Mouse (Mus musculus) lung, adult 2 months (tissue): ENCODE results near the gene Cdc42ep4. TPM values are rescaled to one million over a fixed set of nuclear protein-coding genes. Genes with fewer than 3 reads are reported as not detected.
A peak's percentile ranks its signal among the peaks of the same experiment; 100 is the strongest.

ENCODE experiments used
- DNase-seq: peaks from one replicate; pipeline ENCODE4 v3.0.0; 2022
- H3K4me1 ChIP-seq: fragments of 200-500 bp; 2 replicates; pipeline ENCODE4 v1.6.1; 2011; ENCODE audit warnings: low read length; ENCODE audit not compliant: control insufficient read depth, insufficient read depth
- H3K4me3 ChIP-seq: fragments of 200-500 bp; replicated peaks from 2 replicates; pipeline ENCODE3; 2011; ENCODE audit warnings: low read depth, mild to moderate bottlenecking, control low read depth, low read length; ENCODE audit errors: extremely low read depth
- CTCF ChIP-seq: fragments of 200-500 bp; IDR thresholded peaks from 2 replicates; pipeline ENCODE4 v1.5.1; 2011; ENCODE audit warnings: mild to moderate bottlenecking, low read length, control low read depth; ENCODE audit not compliant: insufficient read depth
- POLR2A ChIP-seq: fragments of 200-500 bp; IDR thresholded peaks from 2 replicates; pipeline ENCODE4 v1.6.1; 2011; ENCODE audit warnings: low read depth, mild to moderate bottlenecking, control low read depth, low read length, borderline replicate concordance; ENCODE audit errors: extremely low read depth
- WGBS: fragments of 180-500 bp; shearing (Covaris S2); methylation state at CpG from one replicate; pipeline ENCODE4 v1.1.7; 2018; 5-methylcytosine and 5-hydroxymethylcytosine counted together
- polyA plus RNA-seq: library from polyadenylated mRNA; depleted of rRNA; stranded (reverse); fragments of >200 nt; gene quantifications from 2 replicates; pipeline ENCODE4 v1.2.3, GENCODE M21; 2012

The Cdc42ep4 gene
- polyA plus RNA-seq, 1 experiment, result 80.4 TPM

DNA sequence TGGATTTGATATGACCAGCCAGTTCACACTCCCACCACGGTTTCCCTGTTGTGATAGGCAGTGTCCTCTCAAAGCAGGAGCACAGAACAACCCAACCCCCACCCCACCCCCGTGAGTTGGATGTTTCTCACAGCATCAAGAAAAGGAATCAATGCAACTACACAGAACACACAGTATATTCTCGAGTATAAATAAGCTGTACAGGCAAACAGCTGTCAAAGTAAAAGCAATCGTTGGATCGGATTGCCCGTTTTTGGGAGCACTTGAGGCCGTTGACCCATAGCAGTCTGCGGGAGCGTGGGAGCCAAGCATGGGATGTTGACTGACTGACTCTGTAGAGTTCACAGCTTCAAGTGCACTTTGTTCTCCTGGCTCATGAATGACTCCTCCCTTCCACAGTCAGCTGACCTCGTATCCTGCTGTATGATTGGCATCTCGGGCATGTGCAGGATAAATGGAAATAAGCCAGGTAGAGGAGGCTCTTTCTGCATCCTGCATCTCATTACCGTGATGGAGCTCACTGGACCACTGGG is 53.6 kb downstream of the Cdc42ep4 start:
- WGBS, result 63% methylated on average over 12 of the region's 12 CpGs
- TF ChIP-seq CTCF, result no peak
- no peak for TF ChIP-seq POLR2A
- H3K4me3 ChIP-seq, result no peak overlapping the region
- peak; percentile 16 for DNase-seq
- no peaks in the 10 kb centered on the region for H3K4me1 ChIP-seq

- H3K4me1 ChIP-seq, result no peaks in the 10 kb centered on the region
- H3K4me3 ChIP-seq, result no peak overlapping the region
- WGBS, result 83% methylated on average over 5 of the region's 5 CpGs
- no peak for TF ChIP-seq POLR2A
- DNase-seq, result no peak
Measured at GRCm38 (mm10) chr11:113697571-113697970, 54.1 kb downstream of the Cdc42ep4 start.

GRCm38 (mm10) chr11:113691851-113692250 is 59.8 kb downstream of the Cdc42ep4 start:
- no peak overlapping the region for H3K4me3 ChIP-seq
- 72% methylated on average over 3 of the region's 3 CpGs for WGBS
- no peak for DNase-seq
- TF ChIP-seq POLR2A (no peak), CTCF (no peak)
- H3K4me1 ChIP-seq, result no peaks in the 10 kb centered on the region

- DNase-seq, result no peak
- no peaks in the 10 kb centered on the region for H3K4me1 ChIP-seq
- WGBS, result 90% methylated on average over 5 of the region's 5 CpGs
- H3K4me3 ChIP-seq, result no peak overlapping the region
- TF ChIP-seq POLR2A (no peak), CTCF (no peak)
Measured at GRCm38 (mm10) chr11:113691318-113691717, 60.4 kb downstream of the Cdc42ep4 start.

- TF ChIP-seq POLR2A, result no peak
- no peak for TF ChIP-seq CTCF
- Histone ChIP-seq H3K4me1 (no peaks in the 10 kb centered on the region), H3K4me3 (no peak overlapping the region)
- no peak for DNase-seq
- 87% methylated on average over 12 of the region's 12 CpGs for WGBS
Measured at GRCm38 (mm10) chr11:113690506-113690905, 61.2 kb downstream of the Cdc42ep4 start.

DNA sequence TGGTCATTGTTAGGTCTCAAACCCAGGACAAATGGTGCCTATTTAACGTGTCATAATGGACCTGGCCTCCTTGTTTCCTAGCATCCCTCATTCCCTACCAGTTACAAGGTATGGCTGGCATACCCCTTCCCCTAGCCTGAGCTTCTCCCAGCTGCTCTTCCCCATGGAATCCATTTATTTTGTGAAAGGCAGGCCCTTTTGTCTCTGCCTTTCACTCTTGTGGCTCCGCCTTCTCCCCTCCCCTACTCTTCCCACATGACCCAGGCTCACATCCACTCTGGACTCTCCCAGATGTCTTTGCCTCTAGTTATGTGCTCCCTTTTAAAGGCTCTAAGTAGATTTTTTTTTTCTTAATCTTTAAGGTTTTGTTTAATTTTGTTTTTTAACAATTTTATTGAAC is 64.7 kb downstream of the Cdc42ep4 start:
- Histone ChIP-seq H3K4me1 (peaks cover 6% of the 10 kb centered on the region), H3K4me3 (no peak overlapping the region)
- 83% methylated on average over 2 of the region's 2 CpGs for WGBS
- TF ChIP-seq CTCF (no peak), POLR2A (no peak)
- no peak for DNase-seq

DNA sequence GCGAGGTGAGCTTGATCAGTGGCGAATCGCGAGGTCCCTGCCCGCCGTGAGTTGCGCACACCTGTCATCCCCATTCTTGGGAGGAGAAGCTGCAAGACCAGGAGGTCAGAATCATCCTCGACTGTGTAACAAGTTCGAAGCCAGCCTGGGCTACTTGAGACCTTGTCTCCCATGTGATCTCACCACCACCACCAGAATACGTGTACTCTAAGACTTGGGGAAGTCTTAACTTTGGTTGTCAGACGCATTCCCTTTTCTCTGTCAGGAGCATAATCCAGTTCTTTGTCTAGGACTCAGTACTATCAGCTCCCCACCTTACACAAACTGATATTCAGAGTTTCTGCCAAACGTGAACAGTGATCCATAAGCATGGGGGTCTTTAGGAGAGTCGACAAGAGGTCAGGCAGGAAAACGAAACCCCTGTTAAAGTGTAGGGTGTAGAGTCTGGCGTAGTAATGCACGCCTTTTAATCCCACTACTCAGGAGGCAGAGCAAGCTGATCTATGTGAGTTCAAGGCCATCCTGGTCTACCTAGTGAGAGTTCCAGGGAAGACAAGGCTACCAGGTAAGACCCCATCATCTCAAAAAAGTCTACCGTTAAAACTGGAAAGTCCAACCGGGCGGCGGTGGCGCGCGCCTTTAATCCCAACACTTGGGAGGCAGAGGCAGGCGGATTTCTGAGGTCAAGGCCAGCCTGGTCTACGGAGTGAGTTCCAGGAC is 66.8 kb downstream of the Cdc42ep4 start:
- H3K4me1 ChIP-seq, result peaks cover 6% of the 10 kb centered on the region
- H3K4me3 ChIP-seq, result peak overlapping the region; percentile 96
- 39% methylated on average over 25 of the region's 25 CpGs for WGBS
- no peak for DNase-seq
- TF ChIP-seq POLR2A (no peak), CTCF (no peak)

DNA sequence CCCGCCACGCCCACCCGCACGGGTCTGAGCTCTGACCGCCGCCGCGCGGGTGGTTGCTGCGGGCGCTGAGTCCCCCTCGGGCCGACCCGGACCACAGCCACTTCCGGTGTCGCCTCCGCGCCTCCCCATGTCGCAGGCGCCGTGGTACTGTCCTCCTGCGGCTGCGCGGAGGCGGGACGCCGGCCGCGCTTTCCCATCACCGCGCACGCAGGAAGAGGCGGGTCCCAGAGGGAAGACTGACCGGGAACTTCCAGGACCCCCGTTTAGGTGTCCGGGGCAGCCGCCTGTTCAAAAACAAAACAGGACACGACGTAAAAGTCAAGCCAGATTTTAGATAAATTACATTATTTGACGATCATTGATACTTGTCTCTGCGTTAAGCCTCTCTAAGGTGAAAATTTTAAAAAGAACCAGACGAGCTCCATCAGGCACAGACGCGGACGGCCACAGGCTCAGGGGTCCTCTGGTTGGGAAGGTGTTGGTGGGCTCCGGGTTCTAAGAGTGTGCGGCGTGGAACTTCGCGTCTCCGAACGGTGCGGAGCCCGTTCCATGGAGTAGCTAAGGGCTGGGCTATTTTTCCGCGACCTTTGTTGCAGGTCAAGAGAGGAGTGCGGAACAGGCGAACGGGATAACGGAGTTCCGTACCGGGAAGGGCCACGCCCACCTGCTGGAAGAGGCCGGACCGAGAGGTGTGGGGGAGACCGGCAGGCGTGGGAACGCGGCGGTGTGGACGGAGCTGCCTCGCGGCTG is 67.5 kb downstream of the Cdc42ep4 start, which contains the start of the genes Fam104a and D11Wsu47e:
Gene Fam104a (minus strand): TSS at position 199 of the 750 bp plus-strand sequence.
Gene D11Wsu47e (plus strand): TSS at position 456 of the 750 bp plus-strand sequence.
- WGBS, result under 1% methylated on average over 70 of the region's 73 CpGs
- Histone ChIP-seq H3K4me3 (peak within 1 kb of the TSS; percentile 100), H3K4me1 (peaks cover 8% of the 10 kb centered on the region)
- DNase-seq, result peak; percentile 93
- TF ChIP-seq POLR2A, result peak; percentile 71; the same call in 1 of the 2 replicates
- TF ChIP-seq CTCF, result no peak

GRCm38 (mm10) chr11:113683627-113683956 is 68.1 kb downstream of the Cdc42ep4 start:
- TF ChIP-seq POLR2A (no peak), CTCF (no peak)
- under 1% methylated on average over 37 of the region's 38 CpGs for WGBS
- peak overlapping the region; percentile 100 for H3K4me3 ChIP-seq
- no peak for DNase-seq
- H3K4me1 ChIP-seq, result peaks cover 9% of the 10 kb centered on the region
